Mouse (Mus musculus) adrenal gland, postnatal 10 days (tissue): ENCODE measurements around the gene Tmem247. TPM values are rescaled to one million over a fixed set of nuclear protein-coding genes. Genes with fewer than 3 reads are reported as not detected.
A peak's percentile ranks its signal among the peaks of the same experiment; 100 is the strongest.

Experiments
- DNase-seq: peaks from one replicate; pipeline ENCODE4 v3.0.0; 2021; ENCODE audit warnings: mixed read lengths
- total RNA-seq, 2 experiments: library from RNA; stranded (reverse); gene quantifications; 2 replicates each; pipeline ENCODE4 v1.2.3; 2021

Gene Tmem247
- total RNA-seq, 2 experiments from 2014 or later: not detected

GRCm38 (mm10) chr17:86964041-86964440 is 46.9 kb downstream of the Tmem247 start:
- DNase-seq: peak; percentile 49

GRCm38 (mm10) chr17:86964502-86964901 is 47.4 kb downstream of the Tmem247 start:
- DNase-seq: peak; percentile 85

GRCm38 (mm10) chr17:86965121-86965520 is 48.0 kb downstream of the Tmem247 start:
- DNase-seq: no peak

GRCm38 (mm10) chr17:86966040-86966439 is 48.9 kb downstream of the Tmem247 start:
- no peak for DNase-seq

GRCm38 (mm10) chr17:86967048-86967447 is 49.9 kb downstream of the Tmem247 start:
- no peak for DNase-seq

GRCm38 (mm10) chr17:86967536-86968525 is 50.7 kb downstream of the Tmem247 start:
- peak; percentile 54 for DNase-seq

GRCm38 (mm10) chr17:86968581-86968980 is 51.4 kb downstream of the Tmem247 start:
- no peak for DNase-seq

GRCm38 (mm10) chr17:86969582-86969981 is 52.4 kb downstream of the Tmem247 start:
- no peak for DNase-seq

- DNase-seq: no peak
These were observed 53.0 kb downstream of the Tmem247 start for GRCm38 (mm10) chr17:86970026-86970750.

GRCm38 (mm10) chr17:86971036-86971435 is 53.9 kb downstream of the Tmem247 start:
- no peak for DNase-seq

GRCm38 (mm10) chr17:86971860-86972259 is 54.7 kb downstream of the Tmem247 start:
- DNase-seq: no peak

Other genes with a start within 250 kb of the Tmem247 start
- gene Epas1, start 163.6 kb upstream of the Tmem247 start, total RNA-seq: 100 to 1,000 TPM; 178 to 213 TPM
- gene Atp6v1e2, start 30.5 kb downstream of the Tmem247 start, total RNA-seq: not detected
- gene Rhoq, start 45.7 kb downstream of the Tmem247 start, total RNA-seq: 100 to 1,000 TPM in 1 of 2 experiments, 10 to 100 TPM in 1; 92.3 to 100 TPM
- gene Pigf, start 108.1 kb downstream of the Tmem247 start, total RNA-seq: 10 to 100 TPM in 1 of 2 experiments, 1 to 10 TPM in 1; 8.3 to 11.0 TPM
- 10 to 100 TPM; 49.9 to 52.7 TPM for gene Cript, start 108.2 kb downstream of the Tmem247 start, total RNA-seq
- 10 to 100 TPM; 40.3 to 48.3 TPM for gene Socs5, start 190.3 kb downstream of the Tmem247 start, total RNA-seq